Mouse (Mus musculus) C3H10T1/2 (cell line): ENCODE data around the gene Zfp386. TPM values are rescaled to one million over a fixed set of nuclear protein-coding genes. Genes with fewer than 3 reads are reported as not detected.

Experiments
- polyA plus RNA-seq, 2 experiments: library from polyadenylated mRNA; unstranded; fragments of >200 nt; fragmentation: generic; extraction: Trizol; gene quantifications; one replicate each; pipeline ENCODE4 v1.2.1; 2012; ENCODE audit warnings: missing spikeins in 2 of 2

Gene Zfp386
- 1 to 10 TPM in 1 of 2 experiments, under 1 TPM in 1; 0.92 to 7.6 TPM for polyA plus RNA-seq

DNA sequence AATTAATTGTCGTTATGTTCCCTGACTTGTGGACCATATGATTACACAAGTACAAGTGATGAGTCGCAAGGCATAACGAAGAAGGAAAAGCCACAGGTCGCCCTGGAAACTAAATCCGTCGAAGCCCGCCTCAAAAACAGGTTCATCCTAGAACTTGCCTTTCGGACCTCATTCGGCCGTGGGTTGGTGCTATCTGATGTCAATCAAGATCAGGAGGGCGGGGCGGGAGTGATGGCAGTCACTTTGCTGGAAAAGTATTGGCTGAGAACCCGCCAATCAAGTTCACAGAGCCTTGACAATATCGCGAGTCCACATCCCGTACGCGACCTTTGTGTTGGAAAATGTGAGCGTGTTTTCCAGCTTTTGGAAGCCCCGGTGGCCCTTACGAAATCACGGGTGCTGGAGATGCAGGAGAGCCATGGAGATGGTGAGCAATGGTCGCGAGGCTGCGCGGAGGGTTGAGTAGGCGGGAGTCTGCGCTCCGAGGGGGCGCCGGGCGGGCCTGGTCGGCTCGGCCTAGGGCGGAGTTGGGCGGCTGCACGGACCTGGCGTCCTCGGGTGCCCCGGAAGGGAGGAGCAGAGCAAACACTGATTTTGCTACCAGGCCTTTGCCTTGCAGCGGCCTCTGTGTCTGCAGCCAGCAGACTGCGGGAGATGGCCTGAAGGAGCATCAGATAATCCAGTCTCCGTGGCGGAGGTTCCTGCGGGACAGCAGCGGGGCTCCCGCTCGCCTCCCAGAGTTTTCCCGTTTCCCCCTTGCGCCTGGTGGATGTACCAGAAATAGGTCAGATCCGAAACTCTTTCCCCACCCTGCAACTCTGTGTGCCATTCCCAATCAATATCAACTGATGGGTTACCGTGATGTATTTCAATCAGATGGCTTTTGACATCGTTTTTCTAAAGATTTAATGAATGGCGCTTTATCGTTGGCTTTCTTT lies at the start of gene Zfp386:
Gene Zfp386, plus strand, starts transcription at position 285 of the 938 bp plus-strand sequence.

DNA sequence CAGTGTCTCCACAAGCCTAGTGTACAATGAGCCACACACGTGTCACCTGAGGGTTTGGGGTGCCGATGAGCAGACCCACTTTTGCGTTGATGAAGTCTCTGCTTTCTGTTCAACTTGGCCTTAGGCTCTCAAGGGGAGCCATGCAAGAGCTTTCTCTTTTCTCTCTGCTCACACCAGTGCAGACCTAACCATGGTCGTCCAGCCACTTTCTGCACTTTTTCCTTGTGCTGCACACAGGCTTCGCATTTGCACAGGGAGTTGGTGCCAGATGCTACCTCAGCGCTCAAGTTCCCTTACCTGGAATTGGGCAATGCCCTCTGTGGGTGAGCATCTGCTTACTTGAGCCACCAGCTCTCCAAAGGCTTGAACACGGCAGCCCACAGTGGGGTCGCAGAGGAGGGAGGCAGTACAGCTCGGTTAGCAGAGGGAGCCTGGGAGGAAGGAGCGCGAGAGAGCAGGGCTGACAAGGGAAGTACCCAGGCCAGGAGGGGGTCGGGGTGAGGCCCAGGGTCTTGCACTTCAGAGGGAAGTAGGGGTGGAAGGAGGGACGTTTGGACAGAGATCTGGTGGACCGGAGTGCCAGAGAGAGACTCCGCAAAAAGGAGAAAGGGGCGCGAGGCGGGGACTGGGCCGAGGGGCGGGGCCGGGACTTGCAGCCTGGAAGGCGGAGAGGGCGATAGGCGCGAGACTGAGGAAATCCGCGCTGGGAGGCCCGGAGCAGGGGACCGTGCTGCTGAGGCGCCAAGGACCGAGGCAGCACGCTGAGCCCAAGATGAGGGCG lies 29.7 kb downstream of the Zfp386 start, which contains the start of gene Vipr2:
Gene Vipr2, plus strand, starts transcription at position 653 of the 781 bp plus-strand sequence.

Other genes starting within 250 kb of the Zfp386 start
- not detected for gene Vipr2, start 30.0 kb downstream of the Zfp386 start, polyA plus RNA-seq
- gene Wdr60, start 215.3 kb downstream of the Zfp386 start, polyA plus RNA-seq = 1 to 10 TPM in 1 of 2 experiments, under 1 TPM in 1; 0.98 to 7.0 TPM
- not detected for gene Gm11027, start 227.7 kb downstream of the Zfp386 start, polyA plus RNA-seq
- gene Esyt2, start 233.5 kb downstream of the Zfp386 start, polyA plus RNA-seq = 1 to 10 TPM in 1 of 2 experiments, under 1 TPM in 1; 0.97 to 7.7 TPM